Mouse (Mus musculus): ENCODE measurements at regions not wholly inside any gene's neighbourhood (a gene's known extent, or its start where the extent isn't known, plus 50 kb on each side); places are given as distances from the start of the nearest gene placed in this dataset.
"Not testable (repeated sequence)": the region's sequence is repeated elsewhere in the genome, so short reads cannot be mapped to it uniquely, and the experiment has no call there.

DNA sequence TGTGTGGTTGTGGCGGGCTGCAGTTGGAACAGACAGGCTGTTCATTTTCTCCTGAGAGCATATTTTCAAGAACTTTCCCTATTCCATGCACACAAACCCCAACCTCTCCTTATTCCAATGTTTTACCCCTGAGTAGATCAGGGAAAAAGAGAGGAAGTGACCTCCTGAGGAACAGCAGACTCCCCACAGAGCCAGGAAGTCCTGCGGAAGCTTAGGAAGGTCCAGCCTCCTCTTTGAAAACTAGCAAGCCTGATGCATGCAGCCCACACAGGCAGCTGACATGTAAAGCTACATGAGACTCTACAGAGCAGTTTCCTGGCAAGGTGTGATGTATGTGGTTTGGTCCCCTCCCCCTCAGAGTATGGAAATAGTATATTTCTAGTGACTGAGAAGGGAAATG, 160.9 kb upstream of the Col8a1 start:
- ATAC-seq (replicated peaks; ENCODE audit: low FRiP score, poor library complexity, severe bottlenecking): no peak

GRCm38 (mm10) chr16:57923447-57924129, 169.1 kb upstream of the Col8a1 start:
- ATAC-seq (replicated peaks; ENCODE audit: low FRiP score, poor library complexity, severe bottlenecking): no peak

DNA sequence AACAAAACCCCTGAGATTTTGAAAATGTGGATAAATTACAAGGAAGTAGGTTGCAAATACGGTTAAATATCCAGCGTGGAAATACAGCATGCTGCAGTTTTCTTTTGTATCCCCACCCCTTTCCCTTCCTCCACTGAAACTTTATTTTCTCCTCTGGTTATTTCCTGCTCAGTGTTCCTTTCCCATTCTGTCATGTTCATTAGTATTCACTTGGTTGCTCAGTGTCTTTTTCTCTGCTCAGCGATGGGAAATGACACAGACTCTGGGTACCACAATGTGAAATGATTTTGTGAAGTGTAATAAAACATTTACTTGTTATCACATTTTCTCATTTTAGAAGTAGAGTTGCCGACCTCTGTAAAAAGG, 169.6 kb upstream of the Col8a1 start:
- no peak for ATAC-seq (replicated peaks; ENCODE audit: low FRiP score, poor library complexity, severe bottlenecking)

DNA sequence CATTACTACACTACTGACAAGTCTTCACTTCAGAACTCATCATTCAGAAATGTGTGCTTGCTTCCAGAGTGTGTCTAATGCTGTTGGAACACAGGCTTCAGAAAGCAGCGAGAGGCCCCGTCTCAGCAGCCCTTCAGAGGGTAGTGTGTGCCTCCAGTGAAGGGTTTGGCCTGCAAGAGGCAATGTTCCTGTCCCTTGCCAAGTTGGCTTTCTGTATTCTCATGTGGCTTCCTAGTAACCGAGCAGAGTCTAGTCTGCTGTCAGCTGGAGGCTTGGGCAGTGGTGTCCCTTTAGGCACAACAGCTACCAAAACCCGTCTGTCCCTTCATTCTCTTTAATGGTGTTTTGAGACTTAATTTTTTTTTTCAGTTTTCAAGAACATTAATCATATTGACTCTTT, 173.3 kb upstream of the Col8a1 start:
- no peak for ATAC-seq (replicated peaks; ENCODE audit: low FRiP score, poor library complexity, severe bottlenecking)

DNA sequence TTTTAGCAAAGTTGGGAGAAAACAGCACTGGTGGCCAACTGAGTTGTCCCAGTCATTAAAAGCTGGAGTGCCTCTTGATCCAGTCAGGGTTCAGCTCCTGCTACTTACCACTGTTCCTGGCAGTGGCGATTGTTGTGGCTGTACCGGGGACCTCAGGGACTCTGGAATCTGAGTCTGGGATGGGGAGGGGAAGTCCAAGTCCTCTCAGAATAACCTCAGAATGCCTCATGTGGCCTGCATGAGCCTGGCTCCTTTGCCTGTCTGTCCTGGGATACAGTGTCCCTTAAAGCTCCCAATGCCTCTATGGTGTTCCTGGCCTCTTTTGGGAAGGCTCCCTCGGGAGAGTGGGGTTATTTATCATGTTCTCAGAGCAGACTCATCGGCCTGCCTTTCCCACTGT, 173.8 kb upstream of the Col8a1 start:
- no peak for ATAC-seq (replicated peaks; ENCODE audit: low FRiP score, poor library complexity, severe bottlenecking)

- no peak for ATAC-seq (replicated peaks; ENCODE audit: low FRiP score, poor library complexity, severe bottlenecking)
Observed at GRCm38 (mm10) chr16:57929151-57929764, 174.7 kb upstream of the Col8a1 start.

- ATAC-seq (replicated peaks; ENCODE audit: low FRiP score, poor library complexity, severe bottlenecking): no peak
Observed at GRCm38 (mm10) chr16:57945404-57945803, 190.9 kb upstream of the Col8a1 start.

DNA sequence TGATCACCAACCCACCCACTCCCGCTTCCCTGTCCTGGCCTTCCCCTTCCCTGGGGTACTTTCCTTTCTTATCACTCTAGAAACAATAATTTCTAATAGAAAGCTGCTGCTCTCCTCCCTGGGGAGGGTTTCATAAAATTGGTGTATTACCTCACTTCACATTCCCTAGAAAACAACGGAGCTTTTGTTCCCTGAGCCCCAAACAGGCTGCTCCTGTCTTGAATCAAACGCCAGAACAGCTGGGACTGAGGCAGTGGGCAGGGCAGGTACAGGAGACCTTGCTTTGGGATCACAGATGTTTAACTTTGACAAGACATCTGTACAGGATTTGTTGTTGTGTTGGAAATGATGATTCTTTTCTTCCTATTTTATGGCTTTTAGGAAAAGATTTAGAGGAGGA, 192.8 kb upstream of the Col8a1 start:
- no peak for ATAC-seq (replicated peaks; ENCODE audit: low FRiP score, poor library complexity, severe bottlenecking)

- ATAC-seq (replicated peaks; ENCODE audit: low FRiP score, poor library complexity, severe bottlenecking): no peak
Observed at GRCm38 (mm10) chr16:57949680-57950079, 195.1 kb upstream of the Col8a1 start.

DNA sequence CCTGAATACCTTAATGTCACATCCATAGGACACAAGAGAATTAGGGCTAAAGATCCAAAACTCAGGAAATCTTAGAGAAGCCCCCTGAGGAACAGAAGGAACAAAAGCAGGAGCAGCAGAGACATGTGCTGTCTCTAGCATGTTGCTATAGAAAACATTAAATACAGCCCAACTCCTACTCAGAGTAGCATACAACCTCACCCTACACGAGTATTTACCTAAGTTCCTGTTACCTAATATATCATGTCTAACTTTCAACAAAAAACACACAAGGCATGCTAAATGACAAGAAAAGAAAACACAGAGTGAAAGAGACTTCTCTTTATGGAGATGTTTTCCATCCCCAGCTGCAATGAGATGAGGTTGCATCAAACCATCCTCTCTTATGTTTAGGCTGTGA, 216.4 kb upstream of the Col8a1 start:
- no peak for ATAC-seq (replicated peaks; ENCODE audit: low FRiP score, poor library complexity, severe bottlenecking)

GRCm38 (mm10) chr16:57984111-57984510, 229.6 kb upstream of the Col8a1 start:
- no peak for ATAC-seq (replicated peaks; ENCODE audit: low FRiP score, poor library complexity, severe bottlenecking)

DNA sequence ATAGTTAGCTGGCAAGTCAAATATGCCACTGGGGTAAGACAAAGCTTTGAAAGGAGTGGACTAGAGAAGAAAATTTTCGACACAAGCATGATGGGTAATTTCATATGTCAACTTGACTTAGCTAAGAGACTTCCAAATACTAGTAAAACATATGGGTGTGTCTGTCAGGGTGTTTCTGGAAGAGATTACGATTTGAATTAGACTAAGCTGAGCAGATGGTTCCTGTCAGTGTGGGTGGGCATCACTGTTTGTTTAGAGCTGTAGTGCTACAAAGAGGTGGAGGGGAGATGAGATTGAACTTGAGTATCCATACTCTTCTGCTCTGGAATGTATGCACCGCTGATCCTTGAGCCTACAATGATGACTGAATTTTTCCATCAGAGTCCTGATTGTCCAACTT, 251.2 kb upstream of the Col8a1 start:
- ATAC-seq (replicated peaks; ENCODE audit: low FRiP score, poor library complexity, severe bottlenecking): no peak

- no peak for ATAC-seq (replicated peaks; ENCODE audit: low FRiP score, poor library complexity, severe bottlenecking)
Observed at GRCm38 (mm10) chr16:58013557-58013956, 259.0 kb upstream of the Col8a1 start.

DNA sequence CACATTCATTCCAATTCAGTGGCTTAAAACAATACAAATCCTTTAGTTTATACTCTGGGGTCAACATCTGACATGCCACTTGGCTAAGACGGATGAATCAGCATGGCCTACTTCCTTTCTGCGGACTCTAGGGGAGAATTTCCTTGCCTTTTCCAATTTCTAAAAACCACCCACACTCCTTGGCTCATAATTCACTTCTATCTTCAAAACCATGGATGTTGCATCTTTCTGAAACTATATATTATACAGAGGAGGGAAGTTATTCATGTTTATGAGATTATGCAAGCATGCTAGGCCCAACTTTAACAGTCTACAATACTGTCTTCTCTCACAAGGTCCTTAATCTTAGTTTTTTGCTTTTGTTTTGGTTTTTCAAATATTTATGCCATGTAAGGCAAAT, 273.0 kb upstream of the Col8a1 start:
- no peak for ATAC-seq (replicated peaks; ENCODE audit: low FRiP score, poor library complexity, severe bottlenecking)

DNA sequence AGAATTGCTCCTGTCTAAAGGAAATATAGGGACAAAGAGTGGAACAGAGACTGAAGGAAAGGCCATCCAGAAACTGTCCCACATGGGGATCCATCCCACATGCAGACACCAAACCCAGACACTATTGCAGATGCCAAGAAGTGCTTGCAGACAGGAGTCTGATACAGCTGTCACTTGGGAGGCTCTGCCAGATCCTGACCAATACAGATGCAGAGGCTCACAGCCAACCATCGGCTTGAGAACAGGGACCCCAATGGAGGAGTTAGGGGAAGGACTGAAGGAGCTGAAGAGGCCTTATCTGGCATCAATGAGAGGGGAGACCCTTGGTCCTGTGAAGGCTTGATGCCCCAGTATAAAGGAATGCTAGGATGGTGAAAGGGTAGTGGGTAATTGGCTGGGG, 274.0 kb upstream of the Col8a1 start:
- not testable (repeated sequence) for ATAC-seq (replicated peaks; ENCODE audit: low FRiP score, poor library complexity, severe bottlenecking)

DNA sequence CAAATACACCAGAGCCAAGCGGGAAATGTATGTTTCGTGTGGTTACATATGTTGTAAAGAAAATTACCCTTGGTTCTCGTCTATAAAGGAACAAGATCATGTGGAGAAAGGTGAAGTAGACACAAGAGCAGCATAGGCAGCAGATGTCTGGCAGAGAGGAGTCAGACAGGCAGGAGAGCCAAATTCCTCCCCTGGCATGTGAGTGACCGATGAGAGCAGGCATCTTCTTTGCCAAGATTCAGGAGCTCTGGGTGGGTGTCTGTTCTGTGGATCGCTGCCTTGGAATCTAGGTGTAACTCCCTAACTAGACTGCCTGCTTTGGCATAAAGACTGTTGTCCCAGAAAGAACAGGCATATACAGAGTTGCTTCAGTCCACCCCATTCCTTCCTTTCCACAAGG, 275.1 kb upstream of the Col8a1 start:
- ATAC-seq (replicated peaks; ENCODE audit: low FRiP score, poor library complexity, severe bottlenecking): no peak

DNA sequence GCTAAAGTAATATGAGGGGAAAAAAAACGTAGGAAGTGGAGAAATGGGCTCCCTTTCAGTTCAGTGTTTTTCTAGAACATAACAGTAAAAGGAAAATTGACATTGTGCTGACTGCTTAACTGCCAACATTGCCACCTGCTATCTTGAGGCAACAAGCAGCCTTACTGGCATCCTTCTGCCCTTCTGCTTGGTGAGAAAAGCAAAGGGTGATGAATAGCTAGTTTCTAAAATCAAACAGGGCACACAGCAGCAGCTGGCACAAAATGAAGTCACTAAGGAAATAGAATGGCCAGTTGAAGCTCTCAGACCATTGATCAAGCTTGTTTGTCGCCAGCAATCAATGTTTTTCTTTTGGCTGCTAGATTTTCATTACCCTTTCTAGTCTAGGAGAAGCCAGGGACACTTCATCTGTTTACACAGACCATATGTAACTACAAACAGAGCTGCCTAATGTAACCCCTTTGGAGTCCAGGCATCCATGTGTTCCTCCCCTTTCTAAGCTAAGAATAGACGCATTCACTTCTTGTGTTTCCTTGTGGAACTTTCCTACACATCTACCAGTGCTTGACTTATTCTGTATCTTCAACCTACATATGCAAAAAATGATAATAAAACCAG, 314.2 kb upstream of the Col8a1 start:
- no peak for ATAC-seq (replicated peaks; ENCODE audit: low FRiP score, poor library complexity, severe bottlenecking)

DNA sequence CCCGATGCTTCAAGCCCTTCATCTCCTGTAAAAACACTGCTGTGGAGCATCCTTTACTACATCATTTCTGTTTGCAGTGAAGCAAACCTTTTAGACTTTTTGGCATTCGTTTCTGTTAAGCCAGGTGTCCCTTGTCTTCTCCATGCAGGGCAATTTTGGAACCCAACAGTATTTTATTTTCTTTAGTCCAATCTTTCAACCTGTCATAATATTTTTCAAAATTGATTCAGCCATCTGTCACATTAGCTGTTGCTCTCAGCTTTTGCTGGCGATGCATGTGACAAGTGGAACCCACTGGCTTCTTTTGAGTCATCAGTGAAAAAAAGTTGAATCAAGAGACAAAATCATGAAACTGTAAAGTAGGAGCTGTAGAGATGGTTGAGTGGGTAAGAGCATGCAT, 317.9 kb upstream of the Col8a1 start:
- ATAC-seq (replicated peaks; ENCODE audit: low FRiP score, poor library complexity, severe bottlenecking): no peak

GRCm38 (mm10) chr16:58100351-58100750, 307.9 kb upstream of the Dcbld2 start:
- no peak for ATAC-seq (replicated peaks; ENCODE audit: low FRiP score, poor library complexity, severe bottlenecking)

GRCm38 (mm10) chr16:58110452-58110851, 297.8 kb upstream of the Dcbld2 start:
- no peak for ATAC-seq (replicated peaks; ENCODE audit: low FRiP score, poor library complexity, severe bottlenecking)

DNA sequence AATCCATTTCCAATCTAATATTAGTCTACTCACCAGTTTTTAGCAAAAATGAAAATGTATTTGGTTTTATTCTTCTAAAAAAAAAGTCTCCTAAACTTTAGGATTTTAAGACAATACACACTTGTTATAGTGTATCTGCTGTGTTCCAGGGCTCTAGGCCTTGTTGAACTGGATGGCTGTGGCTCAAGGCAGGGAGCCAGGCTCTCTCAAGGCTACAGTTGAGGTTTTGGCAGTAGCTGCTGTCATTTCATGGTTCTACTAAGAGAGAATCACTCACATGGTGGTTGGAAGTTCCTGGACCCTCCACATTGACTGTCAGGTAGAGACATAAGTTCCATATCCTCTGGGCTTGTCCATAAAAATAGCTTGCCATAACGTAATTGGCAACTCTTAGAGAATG, 282.2 kb upstream of the Dcbld2 start:
- ATAC-seq (replicated peaks; ENCODE audit: low FRiP score, poor library complexity, severe bottlenecking): no peak
